Mouse (Mus musculus): ENCODE measurements around the gene Sag. TPM values are rescaled to one million over a fixed set of nuclear protein-coding genes. Genes with fewer than 3 reads are reported as not detected.

The Sag gene
- polyA plus RNA-seq, 1 experiment from 2014 or later = 3.0 TPM

GRCm38 (mm10) chr1:87858529-87858928, 55.0 kb downstream of the Sag start:
- H3K4me2 ChIP-seq (replicated peaks) = no peak overlapping the region
- no peak for ATAC-seq (ENCODE audit: low FRiP score, low read depth)
- WGBS = 84% methylated on average over 2 of the region's 2 CpGs

GRCm38 (mm10) chr1:87863602-87864001, 60.1 kb downstream of the Sag start:
- Histone ChIP-seq H3K27ac (replicated peaks) (no peak overlapping the region), H3K9ac (replicated peaks) (no peak overlapping the region), H3K27me3 (no peaks in the 10 kb centered on the region), H3K4me1 (no peaks in the 10 kb centered on the region), H3K36me3 (no peaks in the 10 kb centered on the region), H3K4me2 (replicated peaks) (no peak overlapping the region), H3K9me3 (no peaks in the 10 kb centered on the region), H3K4me3 (no peak overlapping the region)
- ATAC-seq (ENCODE audit: low FRiP score, low read depth) = no peak
- 74% methylated on average over 3 of the region's 3 CpGs for WGBS

More at GRCm38 (mm10) chr1:87858529-87858928, 55.0 kb downstream of the Sag start:
- Histone ChIP-seq H3K9me3 (no peaks in the 10 kb centered on the region), H3K27ac (replicated peaks) (no peak overlapping the region), H3K4me1 (peaks cover 18% of the 10 kb centered on the region), H3K36me3 (no peaks in the 10 kb centered on the region), H3K4me3 (no peak overlapping the region), H3K27me3 (no peaks in the 10 kb centered on the region), H3K9ac (replicated peaks) (no peak overlapping the region)

- no peak overlapping the region for H3K9ac ChIP-seq (replicated peaks)
- H3K27ac ChIP-seq (replicated peaks) = no peak overlapping the region
- no peak overlapping the region for H3K4me2 ChIP-seq (replicated peaks)
- no peaks in the 10 kb centered on the region for H3K36me3 ChIP-seq
- ATAC-seq (ENCODE audit: low FRiP score, low read depth) = no peak
- no peaks in the 10 kb centered on the region for H3K9me3 ChIP-seq
- no peak overlapping the region for H3K4me3 ChIP-seq
- H3K27me3 ChIP-seq = no peaks in the 10 kb centered on the region
- no peaks in the 10 kb centered on the region for H3K4me1 ChIP-seq
Observed at GRCm38 (mm10) chr1:87864889-87865288, 61.4 kb downstream of the Sag start.

- Histone ChIP-seq H3K36me3 (no peaks in the 10 kb centered on the region), H3K4me1 (no peaks in the 10 kb centered on the region), H3K27ac (replicated peaks) (no peak overlapping the region), H3K4me2 (replicated peaks) (no peak overlapping the region), H3K4me3 (no peak overlapping the region), H3K9me3 (no peaks in the 10 kb centered on the region), H3K27me3 (no peaks in the 10 kb centered on the region), H3K9ac (replicated peaks) (no peak overlapping the region)
- ATAC-seq (ENCODE audit: low FRiP score, low read depth) = no peak
- 87% methylated on average over 1 of the region's 1 CpGs for WGBS
Observed at GRCm38 (mm10) chr1:87866672-87867071, 63.2 kb downstream of the Sag start.

GRCm38 (mm10) chr1:87871546-87871945, 68.1 kb downstream of the Sag start:
- no peaks in the 10 kb centered on the region for H3K36me3 ChIP-seq
- H3K27me3 ChIP-seq = no peaks in the 10 kb centered on the region
- H3K27ac ChIP-seq (replicated peaks) = no peak overlapping the region
- H3K9me3 ChIP-seq = no peaks in the 10 kb centered on the region
- no peaks in the 10 kb centered on the region for H3K4me1 ChIP-seq
- H3K4me3 ChIP-seq = no peak overlapping the region
- no peak for ATAC-seq (ENCODE audit: low FRiP score, low read depth)
- no peak overlapping the region for H3K4me2 ChIP-seq (replicated peaks)
- H3K9ac ChIP-seq (replicated peaks) = no peak overlapping the region

- H3K9me3 ChIP-seq = no peaks in the 10 kb centered on the region
- H3K4me1 ChIP-seq = no peaks in the 10 kb centered on the region
- H3K4me3 ChIP-seq = no peak overlapping the region
- H3K9ac ChIP-seq (replicated peaks) = no peak overlapping the region
- H3K27me3 ChIP-seq = no peaks in the 10 kb centered on the region
- no peaks in the 10 kb centered on the region for H3K36me3 ChIP-seq
- H3K27ac ChIP-seq (replicated peaks) = no peak overlapping the region
- H3K4me2 ChIP-seq (replicated peaks) = no peak overlapping the region
- ATAC-seq (ENCODE audit: low FRiP score, low read depth) = no peak
Observed at GRCm38 (mm10) chr1:87873081-87873480, 69.6 kb downstream of the Sag start.

- 93% methylated on average over 1 of the region's 1 CpGs for WGBS
- H3K4me1 ChIP-seq = peaks cover 6% of the 10 kb centered on the region; the same call in 1 of the 2 replicates
- no peaks in the 10 kb centered on the region for H3K27me3 ChIP-seq
- H3K4me2 ChIP-seq (replicated peaks) = no peak overlapping the region
- H3K9ac ChIP-seq (replicated peaks) = no peak overlapping the region
- H3K27ac ChIP-seq (replicated peaks) = no peak overlapping the region
- no peak for ATAC-seq (ENCODE audit: low FRiP score, low read depth)
- H3K9me3 ChIP-seq = no peaks in the 10 kb centered on the region
- H3K4me3 ChIP-seq = no peak overlapping the region
- H3K36me3 ChIP-seq = no peaks in the 10 kb centered on the region
Observed at GRCm38 (mm10) chr1:87876065-87876464, 72.6 kb downstream of the Sag start.

- Histone ChIP-seq H3K4me2 (replicated peaks) (no peak overlapping the region), H3K4me1 (peaks cover 6% of the 10 kb centered on the region; the same call in 1 of the 2 replicates), H3K9ac (replicated peaks) (no peak overlapping the region), H3K27ac (replicated peaks) (no peak overlapping the region), H3K36me3 (no peaks in the 10 kb centered on the region), H3K9me3 (no peaks in the 10 kb centered on the region), H3K4me3 (no peak overlapping the region), H3K27me3 (no peaks in the 10 kb centered on the region)
- WGBS = 77% methylated on average over 9 of the region's 9 CpGs
- no peak for ATAC-seq (ENCODE audit: low FRiP score, low read depth)
Observed at GRCm38 (mm10) chr1:87877552-87878283, 74.2 kb downstream of the Sag start.

GRCm38 (mm10) chr1:87879034-87879433, 75.6 kb downstream of the Sag start:
- WGBS = 92% methylated on average over 3 of the region's 3 CpGs
- Histone ChIP-seq H3K9ac (replicated peaks) (no peak overlapping the region), H3K27ac (replicated peaks) (no peak overlapping the region), H3K27me3 (no peaks in the 10 kb centered on the region), H3K4me1 (peaks cover 6% of the 10 kb centered on the region; the same call in 1 of the 2 replicates), H3K4me2 (replicated peaks) (no peak overlapping the region), H3K9me3 (no peaks in the 10 kb centered on the region), H3K36me3 (no peaks in the 10 kb centered on the region), H3K4me3 (no peak overlapping the region)
- ATAC-seq (ENCODE audit: low FRiP score, low read depth) = no peak

- 78% methylated on average over 3 of the region's 3 CpGs for WGBS
- no peak overlapping the region for H3K9ac ChIP-seq (replicated peaks)
- peaks cover 6% of the 10 kb centered on the region; the same call in 1 of the 2 replicates for H3K4me1 ChIP-seq
- H3K4me3 ChIP-seq = no peak overlapping the region
- no peaks in the 10 kb centered on the region for H3K27me3 ChIP-seq
- ATAC-seq (ENCODE audit: low FRiP score, low read depth) = no peak
- H3K36me3 ChIP-seq = no peaks in the 10 kb centered on the region
- H3K27ac ChIP-seq (replicated peaks) = no peak overlapping the region
- no peaks in the 10 kb centered on the region for H3K9me3 ChIP-seq
- H3K4me2 ChIP-seq (replicated peaks) = no peak overlapping the region
Observed at GRCm38 (mm10) chr1:87879494-87880325, 76.2 kb downstream of the Sag start.

- H3K27me3 ChIP-seq = no peaks in the 10 kb centered on the region
- no peak overlapping the region for H3K27ac ChIP-seq (replicated peaks)
- no peak for ATAC-seq (ENCODE audit: low FRiP score, low read depth)
- H3K9me3 ChIP-seq = no peaks in the 10 kb centered on the region
- H3K9ac ChIP-seq (replicated peaks) = no peak overlapping the region
- no peak overlapping the region for H3K4me3 ChIP-seq
- 94% methylated on average over 6 of the region's 6 CpGs for WGBS
- no peak overlapping the region for H3K4me2 ChIP-seq (replicated peaks)
- 0 out of 2 replicates have a peak, but pooled peaks cover 2% of the 10 kb centered on the region for H3K36me3 ChIP-seq
- peaks cover 6% of the 10 kb centered on the region; the same call in 1 of the 2 replicates for H3K4me1 ChIP-seq
Observed at GRCm38 (mm10) chr1:87880326-87880627, 76.8 kb downstream of the Sag start.

- Histone ChIP-seq H3K4me3 (no peak overlapping the region), H3K9me3 (no peaks in the 10 kb centered on the region), H3K4me1 (peaks cover 6% of the 10 kb centered on the region; the same call in 1 of the 2 replicates), H3K27ac (replicated peaks) (no peak overlapping the region), H3K36me3 (0 out of 2 replicates have a peak, but pooled peaks cover 4% of the 10 kb centered on the region), H3K9ac (replicated peaks) (no peak overlapping the region), H3K27me3 (no peaks in the 10 kb centered on the region), H3K4me2 (replicated peaks) (no peak overlapping the region)
- no peak for ATAC-seq (ENCODE audit: low FRiP score, low read depth)
- WGBS = 86% methylated on average over 2 of the region's 2 CpGs
Observed at GRCm38 (mm10) chr1:87880856-87881255, 77.4 kb downstream of the Sag start.
